Mouse (Mus musculus) spleen, postnatal 4 days (tissue): ENCODE data around the gene Fgfr2.

ENCODE experiments used
- DNase-seq, 2 experiments: peaks; one replicate each; pipeline ENCODE4 v3.0.0; 2022; ENCODE audit warnings: low spot score in 2 of 2

Gene Fgfr2

GRCm38 (mm10) chr7:131747152-131748010, 1375.8 kb downstream of the Fgfr2 start:
- DNase-seq: no peak

- no peak for DNase-seq
Measured at GRCm38 (mm10) chr7:131746752-131747151, 1376.4 kb downstream of the Fgfr2 start.

DNA sequence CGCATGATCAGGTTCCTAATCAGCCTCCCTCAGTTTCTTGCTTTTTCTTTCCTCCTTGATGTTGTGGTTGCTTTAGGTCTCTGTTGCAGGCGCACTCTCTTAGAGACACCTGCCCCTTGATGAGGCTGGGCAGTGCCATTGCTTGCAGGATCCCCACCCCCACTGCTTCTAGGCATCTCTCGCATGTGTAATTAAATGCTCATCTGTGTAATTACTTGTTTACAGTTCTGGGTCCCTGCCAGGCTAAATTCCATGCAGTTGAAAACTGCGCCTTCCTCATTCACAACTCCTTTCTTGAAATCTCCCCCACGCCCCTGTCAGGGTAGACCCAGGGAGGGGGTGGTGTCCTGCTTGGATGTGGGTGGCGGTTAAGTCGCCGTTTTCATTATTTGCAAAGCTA, 1380.0 kb downstream of the Fgfr2 start:
- DNase-seq: no peak

DNA sequence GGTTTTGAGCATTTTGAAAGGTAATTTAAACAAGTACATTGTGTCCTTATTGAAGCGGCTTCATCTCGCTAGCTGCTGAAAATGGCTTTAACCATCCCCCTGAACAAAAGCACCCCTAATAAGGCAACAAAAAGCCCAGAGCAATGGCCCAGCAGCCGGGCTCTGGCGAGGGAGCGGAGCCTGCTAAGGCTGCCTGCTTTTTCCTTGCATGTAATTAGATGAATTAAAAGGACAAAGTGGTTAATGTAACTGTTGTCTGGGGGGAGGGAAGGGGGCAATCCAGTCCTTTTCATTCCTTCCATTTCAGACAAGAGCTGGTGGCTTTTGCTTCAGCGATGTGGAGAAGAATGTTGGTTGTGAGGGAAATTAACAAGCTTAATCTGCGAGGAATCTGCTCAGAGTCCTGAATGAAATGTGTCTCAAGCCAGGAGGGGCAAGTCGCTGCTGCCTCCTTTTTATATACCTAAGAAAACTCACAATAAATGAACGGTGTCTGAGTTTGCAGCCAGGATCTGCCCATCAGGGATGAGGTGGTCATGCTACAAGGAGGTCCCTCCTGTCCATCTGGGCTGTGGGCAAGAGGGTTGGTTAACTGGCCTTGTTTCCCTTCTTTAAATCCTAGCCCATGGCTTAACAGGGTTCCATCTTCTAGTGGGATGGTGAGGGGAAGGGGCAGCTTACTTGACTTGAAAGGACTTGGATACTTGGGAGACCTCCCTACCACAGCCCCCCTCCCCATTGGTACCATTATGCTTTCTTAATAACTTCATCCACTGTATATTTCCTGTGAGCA, 1400.2 kb downstream of the Fgfr2 start:
- DNase-seq: no peak

DNA sequence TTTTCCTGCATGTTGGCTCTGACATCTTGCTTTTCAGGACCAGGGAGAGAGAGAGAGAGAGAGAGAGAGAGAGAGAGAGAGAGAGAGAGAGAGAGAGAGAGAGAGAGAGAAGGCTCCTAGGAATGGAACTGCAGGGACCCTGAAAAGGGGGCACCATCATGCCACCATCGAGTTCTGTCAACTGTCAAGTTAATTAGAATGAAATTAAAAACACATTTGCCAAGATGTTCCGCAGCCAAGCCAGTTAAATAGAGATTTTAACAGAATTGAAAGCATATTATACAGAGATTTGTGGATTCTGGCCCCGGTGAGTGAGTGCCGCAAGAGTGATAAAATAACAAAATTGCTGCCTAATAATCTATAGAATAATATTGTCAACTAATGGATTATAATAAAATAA, 1400.8 kb downstream of the Fgfr2 start:
- no peak for DNase-seq

- no peak for DNase-seq
Measured at GRCm38 (mm10) chr7:131718280-131718679, 1404.9 kb downstream of the Fgfr2 start.

GRCm38 (mm10) chr7:131713076-131713475, 1410.1 kb downstream of the Fgfr2 start:
- DNase-seq: no peak

DNA sequence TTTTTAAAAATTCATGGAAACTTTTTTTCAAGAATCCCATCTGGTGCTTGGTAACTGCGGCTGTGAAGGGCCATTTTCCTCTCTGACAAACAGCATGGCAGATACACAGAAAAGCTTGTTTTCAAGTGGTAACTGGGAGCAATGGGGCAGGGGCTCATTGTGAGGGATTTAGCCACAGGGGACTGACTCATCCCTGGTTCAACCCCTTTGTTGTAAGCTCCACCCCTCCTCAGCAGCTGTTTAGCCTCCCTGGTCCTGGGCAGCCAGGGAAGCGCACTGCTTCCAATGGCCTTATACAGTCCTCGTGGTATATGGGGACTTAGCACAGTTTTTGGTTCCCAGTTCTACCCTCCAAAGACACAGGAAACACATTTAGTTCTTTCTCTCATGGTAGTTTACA, 1426.3 kb downstream of the Fgfr2 start:
- DNase-seq: no peak

GRCm38 (mm10) chr7:131687324-131687723, 1435.8 kb downstream of the Fgfr2 start:
- no peak for DNase-seq

GRCm38 (mm10) chr7:131677126-131677525, 1446.0 kb downstream of the Fgfr2 start:
- no peak for DNase-seq

GRCm38 (mm10) chr7:131670586-131670985, 1452.6 kb downstream of the Fgfr2 start:
- DNase-seq: no peak

GRCm38 (mm10) chr7:131669326-131669725, 1453.8 kb downstream of the Fgfr2 start:
- DNase-seq: no peak

DNA sequence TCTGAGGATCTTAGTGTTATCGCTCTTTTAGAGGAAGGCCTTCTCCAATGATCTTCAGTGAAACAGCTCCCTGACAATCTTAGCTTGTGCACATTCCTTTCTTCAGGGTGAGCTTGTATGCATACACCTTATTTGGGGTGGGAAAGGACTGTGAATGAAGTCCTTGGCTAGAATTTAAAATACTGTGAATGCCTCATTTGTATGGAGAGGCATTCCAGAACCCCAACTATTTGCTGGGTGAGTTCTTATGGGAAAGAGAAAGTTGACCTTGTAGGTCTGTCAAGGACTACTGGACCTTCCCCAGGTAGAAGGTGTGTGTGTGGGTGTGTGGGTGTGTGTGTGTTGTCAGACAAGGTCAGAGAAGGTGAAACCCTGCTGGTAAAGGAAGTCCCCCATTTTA, 1462.4 kb downstream of the Fgfr2 start:
- DNase-seq: no peak

DNA sequence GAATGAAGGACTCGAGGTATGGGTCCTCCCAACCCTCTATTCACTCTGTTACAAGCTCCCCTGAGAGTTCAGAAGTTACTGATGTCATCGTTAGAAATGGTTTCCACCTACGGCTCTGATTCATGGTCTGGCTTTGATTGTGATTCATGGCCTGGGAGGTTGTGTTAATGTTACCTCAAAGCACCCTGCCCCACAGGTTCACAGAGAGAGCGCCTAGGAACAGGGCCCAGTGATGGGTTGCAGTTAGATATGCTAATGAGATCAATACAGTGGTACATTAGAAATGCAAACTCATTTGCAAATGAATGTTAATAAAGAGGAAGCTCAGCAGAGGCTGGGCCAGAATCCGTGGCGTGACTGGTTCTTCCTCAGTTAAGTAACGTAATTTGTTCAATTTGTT, 1467.1 kb downstream of the Fgfr2 start:
- DNase-seq: no peak

- DNase-seq: no peak
Measured at GRCm38 (mm10) chr7:131653416-131653815, 1469.7 kb downstream of the Fgfr2 start.

DNA sequence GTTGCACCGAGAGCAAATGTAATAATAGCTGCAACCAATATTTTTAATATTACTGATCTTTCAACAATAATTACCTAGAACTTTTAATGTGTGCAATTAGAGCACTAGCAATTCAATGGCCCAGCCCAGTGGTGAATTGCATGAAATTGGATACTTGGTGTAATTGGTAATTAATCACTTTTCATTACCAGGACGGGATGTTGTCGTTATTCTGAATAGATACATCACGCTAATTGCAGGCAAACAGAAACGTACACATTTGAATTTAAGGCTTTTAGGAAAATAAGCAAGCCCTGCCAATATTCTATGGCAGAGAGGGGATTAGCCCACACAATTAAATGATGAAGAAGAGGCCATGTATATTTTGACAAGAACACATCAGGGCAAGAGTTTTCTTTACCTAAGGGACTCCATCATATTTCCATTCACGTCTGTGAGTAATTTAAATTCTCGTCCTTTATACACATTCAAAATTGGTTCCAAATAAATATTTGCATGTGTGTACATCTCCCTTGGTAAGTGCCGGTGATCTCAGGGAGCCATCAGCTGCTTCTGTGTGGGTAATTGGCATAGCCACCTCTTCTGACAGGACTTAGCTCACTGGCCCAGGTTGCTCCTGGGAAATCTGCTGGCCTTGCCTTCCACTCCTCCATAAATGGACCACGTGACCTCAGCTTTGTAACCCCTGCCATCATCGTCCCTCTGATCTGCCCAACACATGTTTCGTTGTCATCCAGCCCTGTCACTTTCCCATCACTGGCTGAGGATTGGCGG, 1471.0 kb downstream of the Fgfr2 start:
- DNase-seq: no peak

- no peak for DNase-seq
Measured at GRCm38 (mm10) chr7:131650277-131650676, 1472.9 kb downstream of the Fgfr2 start.

DNA sequence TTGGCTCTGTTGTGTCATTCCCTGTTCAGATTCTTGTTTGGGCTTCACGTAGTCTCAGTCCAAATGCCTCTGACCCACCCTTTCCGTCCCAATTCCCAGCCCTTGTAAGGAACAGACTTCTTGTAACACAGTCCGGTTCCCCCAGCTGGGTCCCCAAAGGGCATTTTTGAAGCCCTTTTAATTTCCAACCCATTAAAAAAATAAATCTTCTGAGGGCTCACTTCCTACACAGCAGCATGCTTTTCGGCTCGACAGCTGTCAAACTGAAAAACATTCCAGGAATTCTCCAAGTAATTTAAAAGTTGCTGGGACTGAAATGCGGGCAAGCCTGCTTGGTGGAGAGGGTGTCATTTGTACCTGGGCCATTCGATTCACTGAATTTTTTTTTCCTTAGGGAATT, 1474.9 kb downstream of the Fgfr2 start:
- DNase-seq: no peak

GRCm38 (mm10) chr7:131647583-131647982, 1475.6 kb downstream of the Fgfr2 start:
- no peak for DNase-seq

GRCm38 (mm10) chr7:131644586-131644985, 1478.6 kb downstream of the Fgfr2 start:
- DNase-seq: no peak

DNA sequence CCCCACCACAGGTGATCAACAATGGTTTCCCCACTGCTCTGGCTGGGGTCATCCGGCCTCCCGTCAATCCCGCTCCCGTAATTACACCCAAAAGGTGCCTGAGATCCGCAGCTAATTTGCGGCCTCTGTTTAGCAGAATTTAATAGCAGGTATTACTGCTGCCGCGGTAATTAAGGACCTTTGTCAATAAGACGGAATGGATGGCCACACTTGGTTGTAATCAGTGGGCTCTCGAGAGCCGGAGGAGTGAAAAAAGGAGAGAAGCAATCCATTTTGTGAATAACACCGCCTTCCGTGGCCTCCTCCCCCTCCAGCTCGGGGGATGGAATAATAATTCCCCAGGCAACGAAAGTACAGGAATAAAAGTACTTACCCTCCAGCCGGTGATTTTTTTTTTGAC, 1479.1 kb downstream of the Fgfr2 start:
- DNase-seq: no peak

DNA sequence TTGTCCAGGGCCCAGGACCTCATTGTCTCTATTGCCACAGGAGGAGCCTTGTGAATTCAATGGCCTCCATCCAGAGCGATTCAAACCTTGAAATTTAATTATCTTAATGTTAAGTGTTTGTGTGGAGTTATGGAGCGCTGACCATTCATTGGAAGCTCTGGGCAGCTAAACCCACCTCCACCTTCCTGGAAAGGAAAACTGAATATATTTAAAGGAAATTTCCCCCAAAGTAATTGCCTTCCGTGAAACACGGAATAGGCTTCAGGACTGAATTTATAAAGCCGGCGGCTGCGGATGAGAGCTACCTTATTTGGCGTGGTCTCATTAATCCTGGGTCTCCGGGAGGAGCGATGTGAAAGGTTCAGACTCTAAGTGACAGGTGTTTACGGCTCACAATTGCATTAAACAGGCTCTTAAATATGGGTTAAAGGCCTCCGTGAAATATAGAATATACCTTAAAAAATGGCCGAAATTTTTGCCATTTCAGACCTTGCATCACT, 1479.8 kb downstream of the Fgfr2 start:
- no peak for DNase-seq
